Mouse (Mus musculus) frontal cortex, postnatal 10 days (tissue): ENCODE measurements around the gene Ptpn13.

Experiments
- DNase-seq, 2 experiments: peaks; one replicate each; pipeline ENCODE4 v3.0.0; 2022; ENCODE audit warnings: low spot score in 2 of 2, mixed read lengths in 1 of 2

The Ptpn13 gene

DNA sequence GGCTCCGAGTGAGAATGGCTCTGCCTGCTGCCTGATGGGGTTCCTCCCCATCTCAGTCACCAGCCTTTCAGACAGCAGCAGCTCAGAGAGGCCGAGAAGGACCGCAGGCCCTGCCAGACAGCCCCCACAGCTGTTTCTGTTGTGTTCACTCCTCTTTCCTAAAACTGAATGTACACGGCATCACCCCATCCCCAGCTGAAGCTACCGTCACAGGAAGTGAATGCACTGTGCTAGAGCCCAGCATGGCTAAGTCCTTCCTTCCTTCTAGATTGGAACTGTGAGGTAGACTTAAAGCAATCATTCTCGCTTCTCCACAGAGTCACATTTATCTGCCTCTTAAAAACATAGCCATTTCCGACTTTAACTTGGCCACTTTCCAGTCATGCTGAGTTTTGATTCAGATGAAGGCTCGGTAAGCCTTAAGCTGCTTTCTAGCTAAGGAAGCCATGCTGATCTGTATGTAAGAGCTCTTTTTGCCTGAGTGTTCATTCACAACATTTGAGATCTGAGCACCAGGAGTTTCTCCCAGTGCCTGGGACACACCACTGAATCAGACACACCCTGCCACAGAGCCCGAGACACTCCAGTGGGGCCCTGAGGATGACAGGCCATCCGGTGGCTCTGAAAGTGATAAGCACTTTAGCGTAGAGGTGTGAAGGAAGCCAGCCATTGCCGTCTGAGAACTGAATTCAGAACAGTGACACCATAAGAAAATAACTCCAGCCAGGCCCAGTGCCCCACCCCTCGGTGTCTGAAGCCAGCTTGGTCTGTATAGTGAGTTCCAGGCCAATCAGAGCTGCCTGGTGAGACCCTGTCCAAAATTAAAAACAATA is 170.6 kb downstream of the Ptpn13 start:
- no peak for DNase-seq

DNA sequence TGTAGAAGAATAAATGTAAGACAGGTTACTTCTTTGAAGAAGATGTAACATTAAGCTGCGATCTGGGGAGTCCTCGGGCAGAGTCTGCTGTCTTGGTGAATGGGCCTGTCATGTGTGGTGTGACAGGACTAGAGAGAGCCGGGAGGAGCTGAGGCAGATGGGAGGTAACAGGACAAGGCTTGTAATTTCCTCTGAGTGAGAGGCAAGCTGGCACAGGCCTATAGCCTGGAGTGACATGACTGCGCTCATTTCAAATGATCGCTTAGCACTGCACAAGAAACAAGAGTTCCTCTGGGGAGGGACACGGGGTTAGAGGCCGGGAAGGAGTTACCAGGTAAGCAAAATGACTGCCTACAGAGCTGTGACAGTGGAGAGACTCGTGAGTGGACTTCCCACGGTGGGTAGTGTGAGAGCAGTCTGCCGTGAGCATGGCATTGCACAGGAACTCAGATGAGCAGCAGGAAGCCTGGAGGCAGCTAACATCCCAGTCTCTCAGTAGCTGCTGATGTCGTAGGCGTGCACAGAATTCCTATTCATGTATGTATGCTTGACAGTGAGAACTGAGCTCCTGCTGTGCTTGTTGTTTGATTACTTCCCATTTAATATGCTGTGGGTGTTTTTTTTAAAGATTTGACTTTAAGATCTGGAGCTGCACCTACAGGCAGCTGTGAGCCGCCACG is 171.6 kb downstream of the Ptpn13 start:
- no peak for DNase-seq

DNA sequence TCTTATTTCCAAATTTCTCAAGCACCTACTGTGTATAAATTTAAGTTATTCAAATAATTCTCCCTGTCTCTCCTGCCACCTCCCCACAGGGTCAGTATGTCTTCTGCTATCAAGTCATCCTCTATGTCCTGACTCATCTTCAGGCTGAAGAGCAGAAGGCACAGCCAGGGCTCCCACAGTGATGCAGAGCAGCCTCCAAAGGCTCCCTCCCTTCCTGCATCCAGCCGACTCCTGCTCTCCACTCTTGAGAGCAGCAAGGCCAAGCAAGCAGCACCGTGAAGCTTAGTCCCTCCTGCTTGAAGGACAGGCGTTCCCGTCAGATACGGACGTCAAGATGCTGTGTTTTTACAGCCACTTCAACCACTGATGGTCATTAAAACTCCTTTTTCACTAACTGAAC is 172.6 kb downstream of the Ptpn13 start:
- DNase-seq = no peak

DNA sequence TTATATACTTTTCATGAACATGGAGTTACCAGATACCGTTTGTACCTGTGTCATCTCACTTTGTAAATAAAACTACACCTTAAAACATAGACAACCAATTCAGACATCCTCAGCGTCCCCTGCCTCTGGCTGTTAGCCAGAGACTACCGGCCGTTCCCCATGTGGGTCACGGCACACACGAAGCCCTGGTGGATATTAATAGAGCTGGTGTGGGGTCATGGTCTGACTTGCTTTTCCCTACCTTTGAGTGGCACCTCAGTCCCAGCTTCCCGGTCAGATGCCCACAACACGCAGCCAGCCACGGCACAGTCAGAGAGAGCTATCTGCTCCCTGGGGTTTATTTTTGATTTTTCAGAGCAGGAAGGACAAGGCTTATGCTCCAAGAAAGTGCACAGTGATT is 173.3 kb downstream of the Ptpn13 start:
- DNase-seq = no peak

DNA sequence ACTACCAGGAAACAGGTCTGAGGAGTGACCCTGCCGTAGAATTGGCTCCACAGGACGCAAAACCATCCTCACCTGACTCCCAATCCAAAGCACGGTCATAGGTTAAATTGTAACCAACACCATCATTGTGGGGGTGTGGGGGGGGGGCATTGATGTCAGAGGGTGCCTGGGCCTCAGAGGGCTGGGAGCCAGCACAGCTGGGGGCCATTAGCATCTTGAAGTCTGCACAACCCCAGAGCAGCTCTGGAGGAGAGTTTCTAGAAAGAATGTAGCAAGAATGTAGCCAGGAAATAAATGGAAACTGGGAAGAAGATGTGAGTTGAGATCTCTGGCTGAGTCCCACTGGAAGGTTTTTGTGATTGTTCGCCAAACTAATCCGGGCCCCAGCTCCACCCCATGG is 173.9 kb downstream of the Ptpn13 start:
- DNase-seq = no peak

DNA sequence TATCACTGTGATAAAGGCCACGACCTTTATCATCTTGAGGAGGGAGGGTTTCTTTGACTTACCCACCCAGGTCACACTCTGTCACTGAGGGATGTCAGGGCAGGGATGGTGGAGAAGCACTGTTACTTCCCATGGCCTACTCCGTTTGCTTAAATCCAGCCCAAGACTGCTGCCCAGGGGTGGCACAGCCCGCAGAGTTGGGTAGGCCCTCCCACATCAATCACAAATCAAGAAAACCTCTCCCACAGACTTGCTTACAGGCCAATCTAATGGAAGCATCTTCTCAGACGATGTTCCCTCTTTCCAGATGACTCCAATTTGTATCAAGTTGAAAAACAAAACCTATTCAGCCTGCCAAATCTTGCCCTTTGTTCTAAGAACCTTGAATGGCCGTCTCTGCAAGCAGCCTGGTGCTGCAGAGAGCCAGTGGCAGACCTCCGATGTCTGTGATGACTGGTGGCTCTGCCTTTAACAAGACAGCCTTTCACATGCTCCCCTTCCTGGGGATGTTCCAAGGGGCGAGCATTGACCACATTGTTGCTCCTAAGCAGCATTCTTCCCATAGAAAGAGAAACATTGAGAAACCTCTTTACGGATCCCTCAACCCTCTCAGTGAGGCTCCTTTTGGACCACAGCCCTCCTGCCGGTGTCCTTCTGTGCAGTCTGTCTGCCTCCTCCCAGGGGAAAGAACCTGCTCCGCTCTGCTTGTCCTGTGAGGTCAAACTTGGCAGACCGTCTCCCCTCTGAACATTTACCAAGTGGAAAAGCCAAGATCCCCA is 178.3 kb downstream of the Ptpn13 start:
- DNase-seq = no peak

DNA sequence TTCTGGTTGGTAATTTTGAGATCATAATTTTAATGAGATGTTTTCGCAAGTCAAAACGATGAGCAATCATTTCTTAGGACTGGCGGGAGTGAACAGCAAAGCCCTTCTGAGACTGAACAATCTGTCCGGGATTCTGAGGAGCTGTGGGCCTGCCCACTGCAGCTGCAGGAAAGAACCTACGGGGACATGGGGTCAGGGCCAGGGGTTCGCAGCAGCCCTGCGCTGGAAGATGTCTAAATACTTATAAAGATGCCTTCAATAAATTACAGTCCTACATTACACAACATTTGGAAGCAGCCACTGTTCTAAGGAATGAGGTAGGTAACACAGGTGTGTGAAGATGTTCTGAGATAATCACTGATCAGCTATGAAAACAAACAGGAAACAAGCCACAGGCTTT is 180.7 kb downstream of the Ptpn13 start:
- no peak for DNase-seq

DNA sequence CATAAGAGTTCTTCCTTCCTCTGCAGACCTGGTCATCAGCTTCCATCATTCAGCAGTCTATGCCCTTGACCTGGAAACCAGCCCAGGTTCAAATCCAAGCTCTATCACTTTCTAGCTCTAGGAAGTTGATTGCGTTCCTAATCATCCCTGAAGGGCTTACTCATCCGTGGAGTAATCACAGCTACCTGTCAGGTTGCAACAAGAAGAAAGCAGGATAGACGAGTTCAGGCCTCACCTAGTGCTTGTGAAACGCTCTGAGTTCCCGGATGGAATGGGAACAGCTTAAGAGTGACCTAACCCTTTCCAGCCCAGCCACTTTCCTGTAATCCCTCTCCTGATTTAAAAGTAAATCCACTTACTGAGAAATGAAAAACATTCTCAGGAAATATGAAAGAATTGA is 185.2 kb downstream of the Ptpn13 start:
- no peak for DNase-seq

DNA sequence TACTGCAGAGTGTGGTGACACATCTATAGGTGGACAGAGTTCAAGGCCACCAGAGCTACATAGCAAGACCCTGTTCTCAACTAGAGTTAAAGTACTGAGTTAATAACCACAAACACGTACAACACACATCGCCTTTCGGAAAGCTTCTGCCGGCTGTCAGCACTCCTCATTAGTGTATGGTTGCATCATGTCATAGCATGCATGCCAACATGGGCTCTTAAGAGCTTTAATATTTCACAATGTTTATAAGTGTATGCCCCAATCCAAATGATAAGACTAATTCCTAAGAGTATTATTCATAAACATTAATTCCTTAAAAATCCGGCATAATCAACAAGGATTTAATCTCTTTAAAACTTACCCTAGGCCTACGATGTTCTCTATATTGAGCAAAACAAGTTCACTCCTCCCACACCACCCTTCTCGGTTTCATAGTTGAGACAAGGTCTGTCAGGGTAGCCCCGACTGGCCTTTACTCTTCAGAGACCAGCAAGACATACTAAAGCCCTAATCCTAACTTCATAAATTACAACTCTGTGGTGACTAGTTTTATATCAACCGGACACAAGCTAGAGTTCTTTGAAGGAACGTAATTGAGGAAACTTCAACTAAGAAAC is 186.0 kb downstream of the Ptpn13 start:
- no peak for DNase-seq

DNA sequence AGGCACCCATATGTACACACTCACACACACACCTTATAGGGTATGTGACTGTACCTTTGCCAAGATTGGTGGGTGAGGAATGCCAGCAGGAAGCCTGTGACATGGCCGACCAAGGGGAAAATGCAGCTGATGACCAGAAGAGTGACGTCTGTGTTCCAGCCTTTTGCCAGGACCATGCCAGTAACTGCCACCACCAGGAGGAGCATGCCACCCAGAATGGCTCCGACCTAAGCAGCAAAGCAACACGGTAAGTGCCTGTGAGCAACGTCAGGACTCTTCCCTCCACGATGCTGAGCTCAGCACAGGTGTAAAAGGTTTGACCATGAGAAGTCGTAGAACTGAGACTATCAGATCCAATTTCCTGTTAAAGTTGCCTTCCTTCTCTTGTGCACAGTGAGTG is 187.3 kb downstream of the Ptpn13 start:
- no peak for DNase-seq

DNA sequence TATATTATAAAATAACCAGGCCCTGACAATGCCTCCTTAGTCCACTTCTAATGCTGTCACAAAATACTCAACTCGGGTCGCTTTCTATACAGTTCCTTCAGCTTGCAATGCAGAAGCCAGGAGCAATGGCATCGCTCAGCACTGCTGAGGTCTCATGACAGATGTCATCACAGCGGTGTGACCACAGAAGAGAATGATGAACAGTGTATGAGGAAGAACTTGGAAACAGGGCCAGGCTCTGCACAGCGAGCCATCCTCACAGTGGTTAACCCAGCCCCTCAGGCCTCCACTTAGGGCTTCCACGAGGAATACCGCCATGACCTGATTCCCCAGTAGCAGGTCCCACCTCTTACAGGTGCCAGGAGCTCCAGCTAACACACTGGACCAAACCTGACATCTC is 189.4 kb downstream of the Ptpn13 start:
- DNase-seq = no peak

DNA sequence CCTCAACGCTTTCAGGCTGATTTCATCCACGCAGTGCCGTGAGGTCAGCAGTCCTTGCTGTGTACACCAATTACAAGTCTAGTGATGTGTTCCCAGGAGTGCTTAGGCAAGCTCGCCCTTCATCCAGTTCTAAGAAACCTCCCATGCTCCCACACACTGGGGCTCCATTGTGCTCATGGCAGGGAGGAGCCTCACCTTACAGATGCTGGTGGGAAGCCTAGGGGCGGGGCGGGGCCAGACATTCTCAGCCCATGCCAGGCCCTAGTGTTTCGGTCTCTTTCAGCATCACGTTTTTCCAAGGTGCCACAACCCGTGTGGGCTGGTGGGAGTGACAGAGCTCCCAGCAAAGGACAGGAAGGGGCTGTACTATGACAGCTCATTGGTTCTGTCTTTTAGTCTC is 192.2 kb downstream of the Ptpn13 start:
- DNase-seq = no peak

DNA sequence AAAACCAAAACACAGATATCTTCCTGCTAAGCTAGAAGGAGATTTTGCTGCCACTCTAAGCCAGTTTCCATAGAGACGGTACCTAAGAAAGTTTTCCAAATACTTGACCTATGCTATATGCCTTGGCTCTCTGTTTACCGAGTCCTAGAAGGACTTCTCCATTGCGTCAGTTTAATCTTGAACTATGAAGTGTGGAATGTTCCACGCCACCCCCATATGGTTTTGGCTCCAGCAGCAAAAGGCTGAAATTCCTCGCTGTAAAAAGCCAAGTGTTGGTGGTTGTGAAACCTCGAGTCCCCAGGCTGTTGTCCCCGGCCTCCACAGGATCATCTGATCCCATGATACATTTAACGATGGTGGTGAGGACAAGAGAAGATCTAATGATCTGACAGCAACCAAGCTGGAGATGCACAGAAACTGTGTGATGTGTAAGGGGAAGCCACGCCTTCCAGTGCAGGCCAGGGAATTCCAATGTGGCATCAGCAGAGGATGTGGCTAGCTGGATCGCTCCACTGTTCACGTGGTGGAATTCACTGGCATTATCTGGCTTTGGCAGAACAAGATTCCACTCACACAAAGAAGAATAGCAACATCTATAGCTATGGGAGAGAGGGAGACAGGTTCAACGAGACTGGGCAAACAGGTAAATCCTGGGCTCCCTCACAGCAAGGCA is 195.4 kb downstream of the Ptpn13 start:
- DNase-seq = no peak

DNA sequence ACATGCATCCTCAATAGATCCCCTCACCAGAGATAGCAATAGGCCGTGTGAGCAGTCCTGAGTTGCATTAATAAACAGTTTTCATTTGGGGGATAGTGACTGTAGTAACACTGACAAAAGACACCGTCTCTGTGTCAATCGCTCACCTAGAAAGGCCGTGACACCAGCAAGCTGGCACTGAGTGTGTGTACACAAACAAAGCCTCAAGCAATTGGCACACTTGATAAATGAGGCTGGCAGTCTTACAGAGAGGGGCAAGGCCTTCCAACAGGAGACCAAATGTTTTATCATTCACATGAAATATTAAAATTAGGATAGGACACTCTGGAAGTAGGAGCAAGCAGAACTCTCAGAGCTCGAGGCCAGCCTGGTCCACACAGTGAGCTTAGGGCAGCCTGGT is 197.3 kb downstream of the Ptpn13 start:
- DNase-seq = no peak

DNA sequence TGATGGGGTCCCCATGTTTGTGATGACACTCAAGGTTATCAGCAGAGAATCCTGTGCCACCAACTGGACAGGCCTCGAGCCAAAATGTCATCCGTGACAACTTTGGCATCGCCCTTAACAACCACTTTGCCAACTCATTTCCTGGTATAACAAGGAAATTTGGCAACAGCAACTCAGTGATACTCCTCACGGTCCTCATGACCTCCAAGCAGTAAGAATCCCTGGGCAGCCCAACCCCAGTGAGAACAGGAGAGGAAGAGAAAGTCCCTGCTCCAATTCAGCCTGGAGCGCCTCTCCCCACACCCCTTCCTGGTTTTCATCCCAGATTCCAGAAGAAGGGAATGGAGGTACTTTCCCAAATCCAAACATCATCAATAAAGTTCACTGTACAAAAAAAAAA is 199.8 kb downstream of the Ptpn13 start:
- DNase-seq = no peak

DNA sequence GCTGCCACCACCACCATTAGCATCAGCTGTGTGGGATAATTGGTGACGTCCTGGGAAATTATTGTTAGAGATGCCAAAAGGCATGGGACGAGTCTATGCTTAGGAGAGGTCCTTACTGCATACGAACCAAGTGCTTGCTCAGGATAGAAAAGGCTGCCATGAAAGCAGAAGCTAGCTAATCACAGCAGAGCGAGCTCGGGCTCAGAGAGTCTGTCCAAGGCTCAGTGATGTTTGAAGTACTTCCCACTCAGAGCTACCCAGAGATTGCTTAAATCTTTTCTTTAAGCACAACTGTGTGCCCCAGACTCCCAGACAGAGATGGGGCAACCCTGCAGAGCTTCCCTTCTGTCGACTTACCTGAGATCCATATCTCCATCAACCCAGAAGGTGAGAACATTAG is 203.5 kb downstream of the Ptpn13 start:
- no peak for DNase-seq

DNA sequence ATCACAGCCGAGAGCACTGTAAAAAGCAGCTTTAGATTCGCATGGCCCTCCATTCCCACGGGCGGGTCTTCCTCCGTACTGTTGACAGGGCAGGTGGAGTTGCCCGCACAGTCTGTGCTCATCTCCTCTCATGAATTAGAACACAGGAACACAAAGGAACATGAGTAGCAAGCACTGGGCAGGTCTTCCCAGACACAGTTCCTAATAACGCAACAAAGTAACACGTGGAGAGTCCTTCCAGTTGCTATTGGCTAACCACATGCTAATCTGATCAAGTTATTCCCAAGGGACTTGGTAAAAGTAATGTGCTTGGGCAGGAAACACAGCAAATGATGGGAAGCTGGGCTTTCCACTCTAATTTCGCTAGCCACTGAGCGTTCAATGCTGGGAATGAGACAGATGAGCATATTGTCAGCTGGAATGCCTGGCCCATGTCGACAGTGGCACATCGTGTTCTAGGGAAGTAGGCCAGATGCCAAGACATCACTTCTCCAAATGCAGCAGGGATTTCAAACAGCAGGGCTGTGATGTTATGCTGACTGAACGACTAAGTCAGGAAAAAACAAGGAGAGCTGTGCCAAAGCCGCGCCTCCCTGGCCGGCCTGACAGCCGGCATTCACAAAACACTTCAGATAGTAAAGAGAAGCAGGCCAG is 204.2 kb downstream of the Ptpn13 start, which contains the start of gene Slc10a6:
Gene Slc10a6 (minus strand): TSS at position 293 of the 654 bp plus-strand sequence.
- DNase-seq = peak; percentile 44 to 53

DNA sequence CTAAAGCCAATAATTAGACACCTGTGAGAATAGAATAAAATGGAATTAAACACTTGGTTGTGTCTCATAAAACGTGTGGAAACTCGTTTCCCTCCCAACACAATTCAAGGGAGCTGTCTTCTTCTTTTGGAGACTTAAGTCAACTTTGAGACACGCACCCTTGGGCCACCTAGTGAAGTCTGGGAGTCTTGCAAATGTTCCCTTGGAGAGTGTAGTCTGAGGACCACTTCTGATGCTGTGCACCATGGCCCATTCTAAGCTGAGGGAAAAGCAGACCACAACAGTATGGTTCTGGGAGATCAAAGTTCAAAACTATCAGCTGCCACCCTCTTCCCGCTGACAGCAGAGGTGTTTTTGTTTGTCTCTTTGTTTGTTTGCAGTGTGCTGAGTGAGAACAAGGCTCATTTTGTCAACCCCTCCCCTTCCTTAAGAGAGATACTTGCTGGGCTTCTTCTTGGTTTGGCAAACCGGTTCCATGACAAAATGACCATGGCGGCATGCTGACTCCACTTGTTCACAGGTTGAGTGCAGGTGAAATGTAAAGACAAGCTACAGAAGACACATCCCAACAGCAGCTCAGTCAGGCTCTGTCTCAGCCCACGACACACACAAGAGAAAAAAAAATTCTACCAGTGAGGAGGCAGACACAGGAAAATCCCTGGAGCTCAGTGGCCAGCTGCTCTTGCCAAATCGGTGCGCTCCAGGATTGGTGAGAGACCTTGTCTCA is 205.0 kb downstream of the Ptpn13 start:
- DNase-seq = no peak

DNA sequence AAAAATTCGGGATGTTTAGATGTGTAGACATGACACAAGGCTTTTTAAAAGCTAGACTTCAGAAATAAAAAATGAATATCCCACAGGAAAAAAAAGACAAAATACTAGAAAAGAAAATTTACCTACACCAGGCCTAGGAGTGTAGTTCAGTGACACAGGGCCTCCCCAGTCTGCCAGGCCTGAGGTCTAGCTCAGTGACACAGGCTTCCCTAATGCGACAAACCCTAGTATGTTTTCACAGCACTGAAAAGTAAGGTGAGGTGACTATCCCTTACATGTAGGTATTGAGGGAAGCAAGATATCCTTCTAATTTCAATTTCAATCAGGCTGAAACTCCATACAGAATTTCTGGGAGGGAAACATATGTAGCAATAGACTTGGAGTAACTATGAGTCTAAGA is 212.2 kb downstream of the Ptpn13 start:
- DNase-seq = no peak

DNA sequence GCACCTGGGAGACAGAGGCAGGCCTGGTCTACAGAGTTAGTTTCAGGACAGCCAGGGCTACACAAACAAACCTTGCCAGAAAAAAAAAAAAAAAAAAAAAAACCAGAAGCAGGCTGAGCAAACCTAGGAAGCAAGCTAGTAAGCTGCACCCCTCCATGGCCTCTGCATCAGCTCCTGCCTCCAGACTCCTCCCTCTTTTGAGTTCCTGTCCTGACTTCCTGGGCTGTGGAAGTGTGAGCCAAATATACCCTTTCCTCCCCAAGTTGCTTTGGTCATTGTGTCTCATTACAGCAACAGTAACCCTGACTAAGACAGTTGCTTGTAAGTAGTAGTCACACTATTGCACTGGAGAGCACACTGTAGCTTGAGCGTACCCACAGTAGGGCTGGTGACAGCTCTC is 219.2 kb downstream of the Ptpn13 start:
- DNase-seq = no peak
